Mouse (Mus musculus): ENCODE data around the gene Aoah. TPM values are rescaled to one million over a fixed set of nuclear protein-coding genes. Genes with fewer than 3 reads are reported as not detected.

The Aoah gene
- total and polyA plus RNA-seq, 2 experiments from 2014 or later, result 0.42 to 0.89 TPM

DNA sequence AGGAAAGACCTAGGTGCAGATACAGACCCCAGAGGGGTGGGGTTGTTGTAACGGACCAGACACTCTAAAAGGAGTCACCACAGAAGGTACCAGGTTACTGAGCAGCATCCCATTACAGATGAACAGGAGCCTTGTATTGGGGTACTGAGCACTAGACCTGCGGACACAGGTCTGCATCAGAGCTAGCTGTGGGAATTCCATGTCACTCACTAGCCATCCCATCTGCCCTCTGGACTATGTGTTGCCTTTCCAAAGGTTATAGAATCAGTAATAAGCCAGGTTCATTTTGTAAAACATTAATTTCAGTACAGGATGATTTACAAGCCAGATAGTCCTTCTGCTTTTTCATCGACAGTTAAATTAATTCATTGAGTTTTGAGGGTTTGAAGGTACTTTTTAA is 2.7 kb downstream of the Aoah start:
- no peaks in the 10 kb centered on the region for H3K4me1 ChIP-seq (ENCODE audit: insufficient read depth, low read length)
- 86% methylated on average over 3 of the region's 3 CpGs for WGBS
- no peak overlapping the region for H3K4me2 ChIP-seq (ENCODE audit: low read depth, low read length)
- H3K9me3 ChIP-seq (ENCODE audit: low read length), result no peaks in the 10 kb centered on the region
- DNase-seq (ENCODE audit: low spot score) (no peak), ATAC-seq (no peak)
- no peak overlapping the region for H3K9ac ChIP-seq (replicated peaks; ENCODE audit: low read length)
- no peak for TF ChIP-seq CTCF (IDR thresholded peaks at IDR 0.05; ENCODE audit: low read depth)
- no peaks in the 10 kb centered on the region for H3K27me3 ChIP-seq (ENCODE audit: insufficient read depth, low read length)
- no peak overlapping the region for H3K4me3 ChIP-seq (ENCODE audit: low read length)
- no peak overlapping the region for H3K27ac ChIP-seq
- H3K36me3 ChIP-seq (ENCODE audit: insufficient read depth, low read length), result no peaks in the 10 kb centered on the region

DNA sequence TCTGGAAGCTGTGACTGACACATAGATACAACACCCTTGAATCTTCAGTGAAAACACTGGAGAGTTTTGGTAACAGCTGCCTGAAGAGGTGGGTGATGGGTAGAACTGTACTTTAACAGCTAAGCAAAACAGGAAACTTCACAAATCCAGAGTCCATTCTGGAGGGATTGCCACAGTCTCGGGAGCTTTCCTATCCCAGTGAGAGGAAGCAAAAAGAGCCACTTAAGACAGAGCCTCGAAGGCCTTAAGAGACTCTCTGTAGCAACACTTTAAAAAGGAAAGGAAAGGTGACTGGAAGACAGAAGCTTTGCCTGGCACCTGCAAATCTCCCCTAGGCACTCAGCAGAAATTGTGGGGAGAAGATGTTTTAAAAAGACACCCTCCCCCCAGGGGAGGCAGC is 4.6 kb downstream of the Aoah start:
- Histone ChIP-seq H3K4me2 (ENCODE audit: low read depth, low read length) (no peak overlapping the region), H3K4me1 (ENCODE audit: insufficient read depth, low read length) (no peaks in the 10 kb centered on the region), H3K36me3 (ENCODE audit: insufficient read depth, low read length) (no peaks in the 10 kb centered on the region), H3K9me3 (ENCODE audit: low read length) (no peaks in the 10 kb centered on the region), H3K27me3 (ENCODE audit: insufficient read depth, low read length) (no peaks in the 10 kb centered on the region), H3K9ac (replicated peaks; ENCODE audit: low read length) (no peak overlapping the region), H3K4me3 (ENCODE audit: low read length) (no peak overlapping the region), H3K27ac (no peak overlapping the region)
- TF ChIP-seq CTCF (IDR thresholded peaks at IDR 0.05; ENCODE audit: low read depth), result no peak
- WGBS, result 64% methylated on average over 2 of the region's 2 CpGs
- no peak for ATAC-seq
- DNase-seq (ENCODE audit: low spot score), result no peak

DNA sequence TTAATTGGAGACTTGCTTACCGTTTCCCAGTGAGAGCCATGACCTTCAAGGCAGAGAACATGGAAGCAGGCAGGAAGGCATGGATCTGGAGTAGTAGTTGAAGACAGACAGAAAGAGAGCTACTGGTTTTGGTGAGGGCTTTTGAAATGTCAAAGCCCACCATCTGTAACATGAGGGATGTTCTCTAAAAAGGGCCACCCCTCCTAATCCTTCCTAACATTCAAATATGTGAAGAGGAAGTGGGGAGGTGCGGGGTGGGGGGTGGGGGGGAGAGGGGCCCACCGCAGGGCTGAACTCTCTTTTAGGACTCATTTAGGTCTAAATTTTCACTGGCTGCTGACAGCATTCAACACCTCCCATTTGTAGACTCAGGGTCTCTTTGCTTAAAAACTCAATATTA is 5.9 kb downstream of the Aoah start:
- Histone ChIP-seq H3K4me3 (ENCODE audit: low read length) (no peak overlapping the region), H3K27me3 (ENCODE audit: insufficient read depth, low read length) (no peaks in the 10 kb centered on the region), H3K9ac (replicated peaks; ENCODE audit: low read length) (no peak overlapping the region), H3K36me3 (ENCODE audit: insufficient read depth, low read length) (no peaks in the 10 kb centered on the region), H3K4me2 (ENCODE audit: low read depth, low read length) (no peak overlapping the region), H3K27ac (no peak overlapping the region), H3K4me1 (ENCODE audit: insufficient read depth, low read length) (no peaks in the 10 kb centered on the region), H3K9me3 (ENCODE audit: low read length) (no peaks in the 10 kb centered on the region)
- ATAC-seq, result no peak
- no peak for DNase-seq (ENCODE audit: low spot score)
- 75% methylated on average over 3 of the region's 3 CpGs for WGBS
- TF ChIP-seq CTCF (IDR thresholded peaks at IDR 0.05; ENCODE audit: low read depth), result no peak

DNA sequence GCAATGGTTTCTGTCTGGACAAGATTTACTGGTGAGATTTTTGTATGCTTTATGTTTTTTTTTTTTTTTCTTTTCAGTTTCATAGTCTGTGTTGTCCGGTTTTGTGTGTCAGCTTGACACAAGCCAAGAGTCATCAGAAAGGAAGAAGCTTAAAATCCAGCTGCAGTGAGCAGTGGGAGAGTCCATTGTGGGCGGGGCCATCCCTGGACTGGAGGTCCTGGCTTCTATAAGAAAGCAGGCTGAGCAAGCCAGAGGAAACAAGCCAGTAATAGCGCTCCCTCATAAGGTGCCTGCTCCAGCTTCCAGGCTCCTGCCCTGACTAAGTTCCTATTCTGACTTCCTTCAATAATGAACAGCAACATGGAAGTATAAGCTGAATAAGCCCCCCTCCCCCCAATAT is 6.7 kb downstream of the Aoah start:
- WGBS, result 72% methylated on average over 3 of the region's 3 CpGs
- ATAC-seq (no peak), DNase-seq (ENCODE audit: low spot score) (no peak)
- Histone ChIP-seq H3K9ac (replicated peaks; ENCODE audit: low read length) (no peak overlapping the region), H3K4me1 (ENCODE audit: insufficient read depth, low read length) (no peaks in the 10 kb centered on the region), H3K9me3 (ENCODE audit: low read length) (no peaks in the 10 kb centered on the region), H3K27me3 (ENCODE audit: insufficient read depth, low read length) (no peaks in the 10 kb centered on the region), H3K36me3 (ENCODE audit: insufficient read depth, low read length) (no peaks in the 10 kb centered on the region), H3K27ac (no peak overlapping the region), H3K4me2 (ENCODE audit: low read depth, low read length) (no peak overlapping the region), H3K4me3 (ENCODE audit: low read length) (no peak overlapping the region)
- TF ChIP-seq CTCF (IDR thresholded peaks at IDR 0.05; ENCODE audit: low read depth), result no peak

DNA sequence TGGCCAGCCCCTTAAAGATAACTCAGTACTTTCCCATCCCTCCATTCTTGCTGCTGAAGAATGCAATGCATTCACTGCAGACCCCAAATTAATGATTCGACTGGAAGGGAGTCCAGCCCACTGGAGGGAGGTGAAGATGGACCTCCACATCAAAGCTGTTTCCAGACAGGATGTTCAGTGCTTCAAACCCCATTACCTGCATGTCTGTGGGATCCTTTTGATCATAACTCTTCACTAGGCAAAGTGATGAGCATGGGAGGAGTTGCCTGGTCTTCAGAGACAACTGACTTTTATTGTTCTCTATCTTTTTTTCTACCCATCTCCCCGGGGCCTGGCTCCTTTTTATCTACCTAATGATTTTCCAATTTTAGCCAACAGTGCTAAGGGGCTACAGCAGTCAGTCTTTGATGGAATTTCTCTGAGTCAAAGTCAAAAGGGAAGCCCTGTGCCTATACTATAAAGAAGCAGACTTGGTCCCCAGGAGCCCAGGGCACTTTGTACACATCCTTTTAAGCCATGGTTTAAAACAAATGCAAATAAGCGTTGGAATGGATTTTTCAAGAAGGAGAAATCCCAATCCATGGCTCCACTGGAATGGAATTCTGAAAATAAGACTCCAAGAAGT is 18.0 kb downstream of the Aoah start:
- H3K27ac ChIP-seq, result no peak overlapping the region
- H3K9me3 ChIP-seq (ENCODE audit: low read length), result no peaks in the 10 kb centered on the region
- no peak overlapping the region for H3K4me2 ChIP-seq (ENCODE audit: low read depth, low read length)
- no peaks in the 10 kb centered on the region for H3K27me3 ChIP-seq (ENCODE audit: insufficient read depth, low read length)
- ATAC-seq (no peak), DNase-seq (ENCODE audit: low spot score) (no peak)
- no peaks in the 10 kb centered on the region for H3K4me1 ChIP-seq (ENCODE audit: insufficient read depth, low read length)
- H3K9ac ChIP-seq (replicated peaks; ENCODE audit: low read length), result no peak overlapping the region
- H3K36me3 ChIP-seq (ENCODE audit: insufficient read depth, low read length), result no peaks in the 10 kb centered on the region
- no peak overlapping the region for H3K4me3 ChIP-seq (ENCODE audit: low read length)
- no peak for TF ChIP-seq CTCF (IDR thresholded peaks at IDR 0.05; ENCODE audit: low read depth)
- 73% methylated on average over 3 of the region's 3 CpGs for WGBS

DNA sequence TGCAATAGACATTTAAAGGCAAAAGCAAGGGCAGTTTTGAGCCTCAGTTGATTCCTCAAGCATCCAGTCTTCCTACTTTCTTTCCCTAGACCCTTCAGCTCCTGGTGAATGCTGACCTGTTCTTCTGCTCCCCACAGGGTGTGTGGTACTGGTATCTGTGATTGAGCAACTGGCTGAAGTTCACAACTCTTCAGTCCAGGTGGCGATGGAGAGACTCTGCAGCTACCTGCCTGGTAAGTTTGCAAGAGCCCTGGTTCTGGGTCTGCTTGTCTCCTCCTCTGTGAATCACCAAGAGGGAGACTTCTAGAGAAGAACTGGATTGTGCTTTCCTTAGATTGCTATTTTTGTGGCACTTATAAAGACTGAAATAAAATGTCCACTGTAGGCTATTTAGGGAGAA is 22.5 kb downstream of the Aoah start:
- no peak; the same call in 1 of the 2 replicates for TF ChIP-seq CTCF (IDR thresholded peaks at IDR 0.05; ENCODE audit: low read depth)
- Histone ChIP-seq H3K9me3 (ENCODE audit: low read length) (no peaks in the 10 kb centered on the region), H3K27ac (no peak overlapping the region), H3K36me3 (ENCODE audit: insufficient read depth, low read length) (no peaks in the 10 kb centered on the region), H3K4me1 (ENCODE audit: insufficient read depth, low read length) (no peaks in the 10 kb centered on the region), H3K4me3 (ENCODE audit: low read length) (no peak overlapping the region), H3K27me3 (ENCODE audit: insufficient read depth, low read length) (no peaks in the 10 kb centered on the region), H3K9ac (replicated peaks; ENCODE audit: low read length) (no peak overlapping the region), H3K4me2 (ENCODE audit: low read depth, low read length) (no peak overlapping the region)
- DNase-seq (ENCODE audit: low spot score) (no peak), ATAC-seq (no peak)
- WGBS, result 61% methylated on average over 1 of the region's 1 CpGs

DNA sequence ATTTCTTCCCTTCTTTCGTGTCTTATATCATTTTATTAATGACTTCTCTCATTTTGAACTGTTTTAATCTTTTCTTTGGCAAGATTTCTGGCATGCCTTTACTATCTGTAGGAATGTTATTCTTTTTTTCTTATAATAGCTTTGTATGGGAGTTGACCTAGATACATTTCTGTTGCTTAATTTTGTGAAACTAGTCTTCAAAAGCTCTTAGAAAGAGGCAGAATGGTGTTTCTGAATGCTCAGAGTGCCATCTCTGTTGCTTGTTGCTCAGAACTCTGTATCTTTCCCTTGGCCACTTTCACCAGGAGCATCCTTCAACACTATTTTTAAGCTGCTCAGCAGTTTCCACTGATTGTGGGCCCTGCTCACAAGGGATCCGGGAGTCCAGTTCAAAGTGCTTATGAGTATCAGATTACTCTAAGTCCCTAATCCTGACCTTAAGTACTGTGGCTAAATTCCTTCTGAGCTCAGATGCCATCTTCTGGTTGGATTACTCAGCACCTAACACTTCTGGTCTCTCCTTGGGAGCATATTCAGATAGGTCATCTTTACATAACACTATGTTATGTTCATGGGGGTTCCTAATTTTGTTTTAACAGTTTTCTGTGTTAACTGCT is 26.9 kb downstream of the Aoah start:
- ATAC-seq, result no peak
- Histone ChIP-seq H3K4me1 (ENCODE audit: insufficient read depth, low read length) (no peaks in the 10 kb centered on the region), H3K9ac (replicated peaks; ENCODE audit: low read length) (no peak overlapping the region), H3K9me3 (ENCODE audit: low read length) (no peaks in the 10 kb centered on the region), H3K27ac (no peak overlapping the region), H3K4me3 (ENCODE audit: low read length) (no peak overlapping the region), H3K4me2 (ENCODE audit: low read depth, low read length) (no peak overlapping the region), H3K27me3 (ENCODE audit: insufficient read depth, low read length) (no peaks in the 10 kb centered on the region), H3K36me3 (ENCODE audit: insufficient read depth, low read length) (no peaks in the 10 kb centered on the region)
- WGBS, result 65% methylated on average over 2 of the region's 2 CpGs
- DNase-seq (ENCODE audit: low spot score), result no peak
- TF ChIP-seq CTCF (IDR thresholded peaks at IDR 0.05; ENCODE audit: low read depth), result no peak
